Mouse (Mus musculus): ENCODE results near the gene Rfesd. TPM values are rescaled to one million over a fixed set of nuclear protein-coding genes. Genes with fewer than 3 reads are reported as not detected.

Rfesd gene
- polyA plus RNA-seq, 1 experiment from 2014 or later: 22.3 TPM

- H3K27ac ChIP-seq: no peak overlapping the region
- WGBS: 62% methylated on average over 1 of the region's 1 CpGs
- H3K27me3 ChIP-seq: no peaks in the 10 kb centered on the region
- H3K4me3 ChIP-seq (replicated peaks): no peak overlapping the region
- no peak overlapping the region for H3K4me2 ChIP-seq
- H3K36me3 ChIP-seq (replicated peaks): no peaks in the 10 kb centered on the region
- ATAC-seq (ENCODE audit: low FRiP score): no peak
- H3K9me3 ChIP-seq: no peaks in the 10 kb centered on the region
- H3K4me1 ChIP-seq: no peaks in the 10 kb centered on the region
- no peak overlapping the region for H3K9ac ChIP-seq
These were observed 42.9 kb downstream of the Rfesd start for GRCm38 (mm10) chr13:75975629-75976028.

DNA sequence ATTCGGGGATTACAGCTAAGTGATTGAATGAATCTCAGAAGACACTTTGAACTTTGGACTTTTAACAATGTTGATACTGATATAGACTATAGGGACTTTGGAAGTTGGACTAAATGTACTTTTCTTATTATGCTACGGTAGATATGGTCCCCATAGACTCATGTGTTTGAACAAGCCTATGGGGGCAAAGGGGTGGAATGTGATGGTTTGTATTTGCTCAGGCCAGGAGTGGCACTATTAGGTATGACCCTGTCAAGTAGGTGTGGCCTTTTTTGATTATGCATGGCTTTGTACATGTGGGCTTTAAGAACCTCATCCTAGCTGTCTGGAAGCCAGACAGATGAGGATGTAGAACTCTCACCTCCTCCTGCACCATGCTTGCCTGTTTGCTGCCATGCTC lies 44.0 kb downstream of the Rfesd start:
- H3K27me3 ChIP-seq: no peaks in the 10 kb centered on the region
- H3K4me3 ChIP-seq (replicated peaks): no peak overlapping the region
- H3K4me1 ChIP-seq: no peaks in the 10 kb centered on the region
- 88% methylated on average over 2 of the region's 2 CpGs for WGBS
- H3K36me3 ChIP-seq (replicated peaks): no peaks in the 10 kb centered on the region
- H3K4me2 ChIP-seq: no peak overlapping the region
- no peak overlapping the region for H3K9ac ChIP-seq
- ATAC-seq (ENCODE audit: low FRiP score): no peak
- no peak overlapping the region for H3K27ac ChIP-seq
- H3K9me3 ChIP-seq: no peaks in the 10 kb centered on the region

- Histone ChIP-seq H3K27me3 (no peaks in the 10 kb centered on the region), H3K4me1 (no peaks in the 10 kb centered on the region), H3K4me3 (replicated peaks) (no peak within 1 kb of the TSS), H3K27ac (no peak within 1 kb of the TSS), H3K9ac (no peak within 1 kb of the TSS), H3K36me3 (replicated peaks) (no peaks in the 10 kb centered on the region), H3K9me3 (no peaks in the 10 kb centered on the region), H3K4me2 (no peak within 1 kb of the TSS)
- 77% methylated on average over 1 of the region's 1 CpGs for WGBS
- ATAC-seq (ENCODE audit: low FRiP score): no peak
These were observed 51.7 kb downstream of the Rfesd start, which contains the start of gene Spata9 for GRCm38 (mm10) chr13:75966850-75967249. Gene Spata9, plus strand, starts transcription at chr13:75967150.

DNA sequence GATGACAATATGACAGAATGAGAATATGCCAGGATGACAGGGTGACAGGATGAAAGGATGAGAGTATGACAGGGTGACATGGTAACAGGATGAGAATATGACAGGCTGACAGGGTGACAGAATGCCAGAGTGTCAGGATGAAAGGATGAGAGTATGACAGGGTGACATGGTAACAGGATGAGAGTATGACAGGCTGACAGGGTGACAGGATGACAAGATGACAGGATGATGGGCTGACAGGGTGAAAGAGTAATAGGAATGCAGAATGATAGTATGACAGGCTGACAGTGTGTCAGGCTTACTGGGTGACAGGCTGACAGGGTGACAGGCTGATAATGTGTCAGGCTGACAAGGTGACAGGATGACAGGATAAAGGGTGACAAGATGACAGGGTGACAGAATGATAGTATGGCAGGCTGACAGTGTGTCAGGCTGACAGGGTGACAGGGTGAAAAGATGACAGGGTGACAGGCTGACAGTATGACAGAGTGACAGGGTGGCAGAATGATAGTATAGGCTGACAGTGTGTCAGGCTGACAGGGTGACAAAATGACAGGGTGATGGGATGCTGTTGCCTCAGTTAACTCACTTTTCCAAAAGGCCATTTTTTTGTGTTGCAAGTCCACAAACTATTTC lies 63.0 kb downstream of the Rfesd start:
- no peaks in the 10 kb centered on the region for H3K27me3 ChIP-seq
- no peaks in the 10 kb centered on the region for H3K36me3 ChIP-seq (replicated peaks)
- H3K9ac ChIP-seq: no peak overlapping the region
- no peak overlapping the region for H3K4me2 ChIP-seq
- H3K4me3 ChIP-seq (replicated peaks): no peak overlapping the region
- 0 out of 2 replicates have a peak, but pooled peaks have one; percentile 36 for ATAC-seq (ENCODE audit: low FRiP score)
- no peak overlapping the region for H3K27ac ChIP-seq
- H3K4me1 ChIP-seq: no peaks in the 10 kb centered on the region
- no peaks in the 10 kb centered on the region for H3K9me3 ChIP-seq

Other genes with a start within 250 kb of the Rfesd start
- 24.3 and 27.8 TPM in 2 replicates for gene Glrx, start 178.9 kb downstream of the Rfesd start, polyA plus RNA-seq (2016; fragmentation: Nextera tagmentation; extraction: Ambion mirVana)
- gene Rhobtb3, start 74.8 kb downstream of the Rfesd start, polyA plus RNA-seq (2016; fragmentation: Nextera tagmentation; extraction: Ambion mirVana): 59.2 and 60.5 TPM in 2 replicates
- 0.93 and 1.1 TPM in 2 replicates for gene Spata9, start 51.6 kb downstream of the Rfesd start, polyA plus RNA-seq (2016; fragmentation: Nextera tagmentation; extraction: Ambion mirVana)
- 0.47 and 0.49 TPM in 2 replicates for gene Gpr150, start 38.3 kb upstream of the Rfesd start, polyA plus RNA-seq (2016; fragmentation: Nextera tagmentation; extraction: Ambion mirVana)
- gene Arsk, start 79.9 kb upstream of the Rfesd start, polyA plus RNA-seq (2016; fragmentation: Nextera tagmentation; extraction: Ambion mirVana): 5.5 and 5.8 TPM in 2 replicates
- gene Ttc37, start 80.0 kb upstream of the Rfesd start, polyA plus RNA-seq (2016; fragmentation: Nextera tagmentation; extraction: Ambion mirVana): 16.9 and 17.2 TPM in 2 replicates